Mouse (Mus musculus): ENCODE data around the gene Nim1k. TPM values are rescaled to one million over a fixed set of nuclear protein-coding genes. Genes with fewer than 3 reads are reported as not detected.
A peak's percentile ranks its signal among the peaks of the same experiment; 100 is the strongest.
"Not testable (repeated sequence)": the region's sequence is repeated elsewhere in the genome, so short reads cannot be mapped to it uniquely, and the experiment has no call there.

Nim1k gene
- polyA plus RNA-seq, 1 experiment, result 1.8 TPM

DNA sequence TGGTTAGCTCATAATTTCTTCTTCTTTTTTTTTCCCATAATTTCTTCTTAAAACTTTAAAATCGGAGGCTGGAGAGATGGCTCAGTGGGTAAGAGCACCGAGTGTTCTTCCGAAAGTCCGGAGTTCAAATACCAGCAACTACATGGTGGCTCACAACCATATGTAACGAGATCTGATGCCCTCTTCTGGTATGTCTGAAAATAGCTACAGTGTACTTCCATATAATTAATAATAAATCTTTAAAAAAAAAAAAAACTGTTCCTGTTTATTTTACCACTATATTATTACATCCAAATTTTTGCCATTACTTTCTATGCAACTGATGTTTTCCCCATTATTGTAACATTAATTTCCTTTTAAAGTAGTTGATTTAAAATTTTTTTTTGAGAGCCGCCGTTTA is 31.1 kb downstream of the Nim1k start:
- peak; percentile 2; the same call in 1 of the 2 replicates for TF ChIP-seq CTCF (IDR thresholded peaks at IDR 0.05; ENCODE audit: borderline replicate concordance, extremely low read depth, insufficient read depth, insufficient read length)
- TF ChIP-seq POLR2A (IDR thresholded peaks at IDR 0.05; ENCODE audit: borderline replicate concordance, extremely low read depth, insufficient read depth, insufficient read length, poor library complexity, severe bottlenecking), result no peak
- DNase-seq (ENCODE audit: low read depth), result no peak

- no peak for DNase-seq (ENCODE audit: low read depth)
- TF ChIP-seq POLR2A (IDR thresholded peaks at IDR 0.05; ENCODE audit: borderline replicate concordance, extremely low read depth, insufficient read depth, insufficient read length, poor library complexity, severe bottlenecking) (no peak), CTCF (IDR thresholded peaks at IDR 0.05; ENCODE audit: borderline replicate concordance, extremely low read depth, insufficient read depth, insufficient read length) (no peak)
Observed at GRCm38 (mm10) chr13:119723368-119723767, 32.3 kb downstream of the Nim1k start.

DNA sequence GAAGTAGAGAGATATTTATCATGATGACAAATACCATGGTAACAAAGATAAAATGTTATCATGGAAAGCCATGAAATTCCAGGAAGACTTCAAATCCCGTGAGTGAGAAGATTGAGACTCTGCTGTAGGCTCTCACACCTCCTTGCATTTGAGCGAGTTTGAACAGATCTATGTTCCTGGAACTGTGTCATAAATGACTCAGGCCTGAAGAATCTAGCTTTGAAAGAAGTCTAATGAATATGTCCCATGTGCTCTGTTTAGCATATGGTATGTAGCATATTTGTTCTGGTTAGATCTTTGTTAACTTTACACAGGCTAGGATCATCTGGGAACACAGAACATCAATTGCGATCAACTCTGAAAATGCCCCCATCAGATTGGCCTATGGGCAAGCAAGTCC is 33.2 kb downstream of the Nim1k start:
- TF ChIP-seq CTCF (IDR thresholded peaks at IDR 0.05; ENCODE audit: borderline replicate concordance, extremely low read depth, insufficient read depth, insufficient read length) (no peak), POLR2A (IDR thresholded peaks at IDR 0.05; ENCODE audit: borderline replicate concordance, extremely low read depth, insufficient read depth, insufficient read length, poor library complexity, severe bottlenecking) (no peak)
- DNase-seq (ENCODE audit: low read depth), result no peak

DNA sequence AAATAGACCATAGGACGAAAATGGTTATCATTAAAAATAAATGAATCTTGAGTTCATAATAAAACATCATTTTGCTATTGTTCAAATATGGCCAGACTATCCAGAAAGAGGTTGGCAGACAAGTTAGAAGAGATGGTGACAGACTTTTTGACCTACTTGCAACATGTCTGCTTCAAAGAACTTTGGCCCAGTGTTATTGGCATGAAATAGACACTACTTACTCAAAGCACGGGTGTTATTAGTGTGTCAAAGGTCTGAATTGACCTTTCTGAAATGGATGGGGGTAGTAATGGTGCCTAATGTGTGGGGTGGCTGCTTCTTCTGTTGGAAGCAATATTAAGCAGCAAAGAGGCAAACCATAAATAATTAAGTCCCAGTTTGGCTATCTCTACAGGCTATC is 39.6 kb downstream of the Nim1k start:
- DNase-seq (ENCODE audit: low read depth), result no peak
- no peak for TF ChIP-seq POLR2A (IDR thresholded peaks at IDR 0.05; ENCODE audit: borderline replicate concordance, extremely low read depth, insufficient read depth, insufficient read length, poor library complexity, severe bottlenecking)
- no peak for TF ChIP-seq CTCF (IDR thresholded peaks at IDR 0.05; ENCODE audit: borderline replicate concordance, extremely low read depth, insufficient read depth, insufficient read length)

DNA sequence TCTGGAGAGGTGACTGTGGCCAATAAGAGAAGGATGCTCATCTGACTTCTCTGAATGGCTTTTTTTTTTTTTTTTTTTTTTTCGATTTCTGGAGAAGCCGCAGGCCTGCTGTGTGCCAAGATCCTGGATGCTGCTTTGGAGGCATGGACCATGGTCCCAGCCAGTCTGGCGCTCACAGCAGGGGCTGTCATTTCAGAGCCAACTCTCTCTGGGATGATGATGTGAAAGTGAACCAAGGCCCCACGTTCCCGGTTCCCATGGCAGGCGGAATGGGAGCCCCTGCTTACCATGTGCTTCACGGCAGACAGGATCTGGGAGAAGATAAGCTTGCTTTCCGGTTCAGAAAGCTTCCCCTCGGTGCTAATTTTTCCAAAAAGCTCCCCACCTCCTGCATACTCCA is 41.9 kb downstream of the Nim1k start:
- DNase-seq (ENCODE audit: low read depth), result peak; percentile 34
- TF ChIP-seq POLR2A (IDR thresholded peaks at IDR 0.05; ENCODE audit: borderline replicate concordance, extremely low read depth, insufficient read depth, insufficient read length, poor library complexity, severe bottlenecking), result no peak
- no peak for TF ChIP-seq CTCF (IDR thresholded peaks at IDR 0.05; ENCODE audit: borderline replicate concordance, extremely low read depth, insufficient read depth, insufficient read length)

- DNase-seq (ENCODE audit: low read depth), result no peak
- TF ChIP-seq POLR2A (IDR thresholded peaks at IDR 0.05; ENCODE audit: borderline replicate concordance, extremely low read depth, insufficient read depth, insufficient read length, poor library complexity, severe bottlenecking) (no peak), CTCF (IDR thresholded peaks at IDR 0.05; ENCODE audit: borderline replicate concordance, extremely low read depth, insufficient read depth, insufficient read length) (no peak)
Observed at GRCm38 (mm10) chr13:119713107-119713787, 42.4 kb downstream of the Nim1k start.

DNA sequence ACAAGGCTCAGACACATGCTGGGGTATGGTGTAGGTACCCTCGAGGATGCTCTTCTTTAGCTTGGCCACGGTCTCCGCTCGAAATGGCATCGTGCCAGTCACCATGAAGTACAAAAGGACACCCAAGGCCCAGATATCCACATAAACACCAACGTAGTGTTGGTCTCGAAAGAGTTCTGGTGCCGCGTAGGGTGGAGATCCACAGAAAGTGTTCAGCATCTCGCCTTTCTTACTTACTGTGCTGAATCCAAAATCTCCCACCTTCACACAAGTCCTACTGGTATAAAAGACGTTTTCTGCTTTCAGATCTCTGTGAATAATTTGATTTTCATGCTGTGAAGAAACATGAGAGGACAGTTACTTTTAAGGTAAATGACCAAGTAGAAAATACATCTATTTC is 43.2 kb downstream of the Nim1k start:
- TF ChIP-seq CTCF (IDR thresholded peaks at IDR 0.05; ENCODE audit: borderline replicate concordance, extremely low read depth, insufficient read depth, insufficient read length), result no peak
- no peak for TF ChIP-seq POLR2A (IDR thresholded peaks at IDR 0.05; ENCODE audit: borderline replicate concordance, extremely low read depth, insufficient read depth, insufficient read length, poor library complexity, severe bottlenecking)
- DNase-seq (ENCODE audit: low read depth), result no peak

DNA sequence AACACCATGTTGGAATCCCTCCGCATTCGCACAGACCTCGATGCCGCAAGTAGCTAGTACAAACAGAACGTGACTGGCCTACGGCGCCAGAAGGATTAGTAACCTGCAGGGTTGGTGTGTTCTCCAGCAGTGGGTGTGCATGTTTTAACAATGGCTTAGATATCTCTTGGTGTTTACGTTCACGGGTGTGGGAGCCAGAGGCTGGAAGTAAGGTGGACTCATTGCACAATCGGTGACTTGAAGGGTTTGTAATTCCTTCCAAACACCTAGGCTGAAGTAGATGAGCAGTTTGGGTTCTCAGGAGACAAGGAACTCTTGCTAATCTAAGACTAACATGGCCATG is 45.4 kb downstream of the Nim1k start:
- TF ChIP-seq POLR2A (IDR thresholded peaks at IDR 0.05; ENCODE audit: borderline replicate concordance, extremely low read depth, insufficient read depth, insufficient read length, poor library complexity, severe bottlenecking) (no peak), CTCF (IDR thresholded peaks at IDR 0.05; ENCODE audit: borderline replicate concordance, extremely low read depth, insufficient read depth, insufficient read length) (no peak)
- DNase-seq (ENCODE audit: low read depth), result no peak

- TF ChIP-seq POLR2A (IDR thresholded peaks at IDR 0.05; ENCODE audit: borderline replicate concordance, extremely low read depth, insufficient read depth, insufficient read length, poor library complexity, severe bottlenecking), result no peak
Observed at GRCm38 (mm10) chr13:119709388-119710267, 46.1 kb downstream of the Nim1k start.

DNA sequence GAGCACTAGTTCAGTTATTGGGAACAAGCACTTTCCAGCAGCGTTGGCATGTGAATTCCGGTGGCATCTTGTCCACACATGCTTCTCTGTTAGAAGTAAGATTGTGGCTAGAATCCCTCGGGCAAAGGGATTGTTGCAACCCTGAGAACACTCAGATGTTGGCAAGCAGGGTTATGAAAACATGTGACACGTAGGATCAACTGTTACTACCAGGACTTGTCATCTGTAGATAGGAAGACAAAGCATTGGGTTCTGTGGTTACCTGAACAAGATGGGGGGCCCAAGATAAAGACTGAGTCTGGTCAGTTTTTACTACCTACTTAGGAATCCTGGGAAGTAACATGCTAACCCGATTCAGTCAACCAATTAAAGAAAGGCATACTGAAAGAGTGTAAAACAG is 46.7 kb downstream of the Nim1k start:
- DNase-seq (ENCODE audit: low read depth), result no peak
- no peak for TF ChIP-seq POLR2A (IDR thresholded peaks at IDR 0.05; ENCODE audit: borderline replicate concordance, extremely low read depth, insufficient read depth, insufficient read length, poor library complexity, severe bottlenecking)
- no peak for TF ChIP-seq CTCF (IDR thresholded peaks at IDR 0.05; ENCODE audit: borderline replicate concordance, extremely low read depth, insufficient read depth, insufficient read length)

More at GRCm38 (mm10) chr13:119709388-119710267, 46.1 kb downstream of the Nim1k start:
- no peak for DNase-seq (ENCODE audit: low read depth)

DNA sequence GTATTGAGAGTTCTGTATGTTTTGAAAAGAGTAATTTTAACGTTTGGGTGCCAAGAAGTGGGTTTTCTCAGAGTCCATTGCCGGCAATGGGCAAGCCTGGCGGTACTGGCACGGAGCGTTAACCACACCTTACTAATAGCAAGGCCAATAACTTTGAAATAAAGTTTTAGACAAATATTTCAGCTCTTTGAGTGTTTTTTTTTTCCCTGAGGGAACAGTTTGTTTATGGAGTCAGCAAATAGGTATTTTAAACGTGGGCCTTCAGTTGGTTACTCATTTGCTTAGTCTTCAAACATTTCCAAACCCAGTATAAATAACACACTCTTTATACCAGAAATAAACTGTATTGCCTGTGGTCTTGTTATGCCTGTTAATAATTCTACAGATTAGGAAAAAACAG is 47.8 kb downstream of the Nim1k start:
- no peak for DNase-seq (ENCODE audit: low read depth)
- TF ChIP-seq CTCF (IDR thresholded peaks at IDR 0.05; ENCODE audit: borderline replicate concordance, extremely low read depth, insufficient read depth, insufficient read length) (no peak), POLR2A (IDR thresholded peaks at IDR 0.05; ENCODE audit: borderline replicate concordance, extremely low read depth, insufficient read depth, insufficient read length, poor library complexity, severe bottlenecking) (no peak)

DNA sequence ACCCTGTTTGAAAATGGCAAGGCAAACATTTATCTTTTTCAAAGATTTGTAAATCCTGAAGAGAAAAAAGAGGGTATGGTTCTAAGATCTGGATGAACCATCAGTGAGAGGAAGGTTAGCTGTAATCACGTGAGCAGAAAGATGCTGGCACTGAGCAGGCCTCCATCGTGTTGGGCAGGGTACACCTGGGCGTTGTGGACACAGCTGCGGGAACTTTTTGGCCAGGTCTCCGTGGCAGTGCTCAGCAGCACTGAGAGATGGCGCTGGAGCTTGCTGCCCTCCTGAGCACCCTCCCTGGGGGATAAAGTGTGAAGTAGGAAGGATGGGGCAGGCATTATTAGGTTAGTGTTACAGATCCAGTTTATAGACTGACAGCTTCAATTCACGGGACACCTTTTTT is 48.7 kb downstream of the Nim1k start:
- no peak for DNase-seq (ENCODE audit: low read depth)
- no peak for TF ChIP-seq CTCF (IDR thresholded peaks at IDR 0.05; ENCODE audit: borderline replicate concordance, extremely low read depth, insufficient read depth, insufficient read length)
- TF ChIP-seq POLR2A (IDR thresholded peaks at IDR 0.05; ENCODE audit: borderline replicate concordance, extremely low read depth, insufficient read depth, insufficient read length, poor library complexity, severe bottlenecking), result no peak

- DNase-seq (ENCODE audit: low read depth), result not testable (repeated sequence)
Observed at GRCm38 (mm10) chr13:119706278-119706880, 49.3 kb downstream of the Nim1k start.

Measured in brain, embryonic 14.5 days (tissue).